Mouse (Mus musculus) thymus, adult 2 months (tissue): ENCODE measurements around the gene Trank1.

Source experiments
- CTCF ChIP-seq: fragments of 200-500 bp; IDR thresholded peaks from 2 replicates; pipeline ENCODE4 v1.5.1; 2012; ENCODE audit warnings: mild to moderate bottlenecking, control low read depth, low read length, moderate library complexity, borderline replicate concordance; ENCODE audit not compliant: control insufficient read depth, poor library complexity, insufficient read depth; ENCODE audit errors: extremely low read depth
- POLR2A ChIP-seq: fragments of 200-500 bp; IDR thresholded peaks from 2 replicates; pipeline ENCODE4 v1.6.1; 2012; ENCODE audit warnings: mild to moderate bottlenecking, low read length, control low read depth, moderate library complexity; ENCODE audit not compliant: control insufficient read depth, poor library complexity, insufficient read depth; ENCODE audit errors: extremely low read depth

- TF ChIP-seq CTCF (no peak), POLR2A (no peak)
Observed at GRCm38 (mm10) chr9:111428698-111429362, 117.3 kb downstream of the Trank1 start.
